Mouse (Mus musculus): ENCODE data around the gene Lamc1.

DNA sequence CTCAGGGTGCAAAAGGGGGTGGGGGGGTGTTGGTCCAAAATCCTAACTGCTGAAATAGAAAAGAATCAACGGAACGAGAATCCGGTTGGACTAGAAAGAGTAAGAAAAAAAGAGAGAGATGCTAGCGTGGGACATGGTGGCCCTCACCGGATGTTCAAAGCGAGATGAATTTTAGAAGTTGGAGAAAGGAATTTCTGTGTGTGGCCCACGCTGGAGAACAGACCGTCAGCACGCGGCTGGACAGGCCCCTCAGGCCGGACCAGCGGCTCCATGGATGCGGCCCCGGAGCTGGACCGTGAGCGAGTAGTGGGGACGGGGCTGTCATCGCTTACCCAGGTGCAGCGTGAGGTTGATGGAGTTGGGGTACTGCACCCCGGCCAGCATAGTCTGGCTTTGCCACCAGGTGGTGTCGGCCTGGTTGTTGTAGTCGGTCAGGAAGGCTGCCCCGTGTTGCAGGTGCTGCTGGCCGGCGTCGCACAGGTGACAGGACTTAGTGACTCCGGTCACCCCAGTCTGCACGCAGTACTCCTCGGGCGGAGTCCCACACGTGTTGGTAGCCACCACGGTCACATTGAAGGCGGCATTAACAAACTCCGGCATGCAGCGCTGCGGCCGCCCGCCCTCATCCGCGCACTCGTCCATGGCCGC is 666 bp downstream of the Lamc1 start:
- TF ChIP-seq POLR2A (IDR thresholded peaks at IDR 0.05; ENCODE audit: borderline replicate concordance, insufficient read depth, low read length) (no peak), CTCF (IDR thresholded peaks at IDR 0.05; ENCODE audit: borderline replicate concordance, insufficient read depth, low read depth, low read length) (peak; percentile 59)
